24 mouse cellular contexts compared by ENCODE assay signal in the genomic region with DNA sequence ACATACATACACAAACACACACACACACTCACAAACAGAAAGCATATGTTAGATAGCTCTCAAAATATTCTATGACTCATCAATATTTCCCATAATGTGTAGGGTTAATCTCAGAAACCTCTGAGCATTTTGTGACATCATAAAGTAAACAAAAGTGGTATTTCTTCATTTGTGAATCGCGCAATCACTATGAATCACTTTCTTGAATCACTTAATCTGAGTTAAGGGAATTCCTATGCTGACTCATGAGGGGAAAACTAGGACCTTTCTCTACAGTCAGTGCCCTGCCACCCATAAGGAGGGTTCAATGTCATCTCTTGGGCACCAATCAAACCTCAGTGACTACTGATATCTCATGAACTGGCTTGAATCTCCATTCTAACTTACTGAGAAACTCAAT.
A peak's percentile ranks its signal among the peaks of the same experiment; 100 is the strongest.
DNase-seq lines count a peak whose midpoint lies in the region.
"Had no signal": no experiment of that assay in that cellular context is flagged by ENCODE, and none has a peak within 500 bp of the region (broad histone marks: within the 10 kb centered on the region; RNA-seq: fewer than 3 reads in every experiment).

No protein-coding gene starts in this region.

- no peak overlapping the region for H3K27ac ChIP-seq in embryonic facial prominence, embryonic 10.5 days (replicated peaks)
- H3K27ac ChIP-seq: embryonic facial prominence, embryonic 13.5 days; forebrain, embryonic 10.5 days; forebrain, embryonic 13.5 days; hindbrain, embryonic 13.5 days; intestine, embryonic 15.5 days had no signal

- WGBS in embryonic facial prominence, embryonic 10.5 days, result 94% methylated on average over 2 of the region's 2 CpGs

- no peaks in the 10 kb centered on the region for H3K36me3 ChIP-seq in embryonic facial prominence, embryonic 10.5 days (replicated peaks)
- H3K36me3 ChIP-seq: embryonic facial prominence, embryonic 13.5 days; forebrain, embryonic 10.5 days; hindbrain, embryonic 13.5 days; intestine, embryonic 15.5 days had no signal

- H3K4me1 ChIP-seq in embryonic facial prominence, embryonic 10.5 days, result no peaks in the 10 kb centered on the region
- H3K4me1 ChIP-seq: embryonic facial prominence, embryonic 13.5 days; forebrain, embryonic 10.5 days; forebrain, embryonic 13.5 days; hindbrain, embryonic 13.5 days; intestine, embryonic 15.5 days had no signal

- H3K4me3 ChIP-seq in embryonic facial prominence, embryonic 10.5 days, result no peak overlapping the region
- H3K4me3 ChIP-seq: embryonic facial prominence, embryonic 13.5 days; erythroblast, embryonic 14.5 days; forebrain, embryonic 10.5 days; forebrain, embryonic 13.5 days; hindbrain, embryonic 13.5 days; intestine, embryonic 15.5 days had no signal

- DNase-seq in 3T3-L1 (ENCODE audit: low read depth, low spot score) (peak; percentile 3), 416B (ENCODE audit: low read depth) (peak; percentile 7), NIH3T3 (ENCODE audit: low read depth) (peak; percentile 1)
- DNase-seq in gastrocnemius, postnatal 10 days, result no peak
- DNase-seq in frontal cortex, postnatal 10 days (ENCODE audit: low spot score in 2 of 2), result no peak
- no peak for DNase-seq in embryonic facial prominence, embryonic 10.5 days (ENCODE audit: low spot score)
- DNase-seq: adrenal gland, adult 8-10 months; adrenal gland, postnatal 36 days; B cell, adult 2 months; cerebellum, adult 11 months; cerebellum, adult 2 months; cerebellum, adult 9-11 months; cerebellum, postnatal 25 days; gastrocnemius, postnatal 36 days; heart, adult 11 months; kidney, adult 11 months; kidney, adult 8-10 months had no signal

- no peaks in the 10 kb centered on the region for H3K27me3 ChIP-seq in embryonic facial prominence, embryonic 10.5 days (replicated peaks; ENCODE audit: low read depth, poor library complexity, severe bottlenecking)
- H3K27me3 ChIP-seq: embryonic facial prominence, embryonic 13.5 days; forebrain, embryonic 13.5 days; hindbrain, embryonic 13.5 days; intestine, embryonic 15.5 days; Patski had no signal

- no peaks in the 10 kb centered on the region for H3K9me3 ChIP-seq in embryonic facial prominence, embryonic 10.5 days
- H3K9me3 ChIP-seq: embryonic facial prominence, embryonic 13.5 days; forebrain, embryonic 10.5 days; forebrain, embryonic 13.5 days; hindbrain, embryonic 13.5 days; intestine, embryonic 15.5 days had no signal

Comparison
In these comparisons a context has a peak if more than half of its experiments do, and no peak if none do; other contexts are left out.
1. DNase-seq: peak in 3T3-L1 (single experiment), 416B (single experiment) and NIH3T3 (single experiment); none in gastrocnemius, postnatal 10 days (single experiment), frontal cortex, postnatal 10 days (0 of 2) and embryonic facial prominence, embryonic 10.5 days (single experiment).